Mouse (Mus musculus) hematopoietic stem cell, adult 5-6 weeks (primary cell): ENCODE data around the gene Olfr552. TPM values are rescaled to one million over a fixed set of nuclear protein-coding genes. Genes with fewer than 3 reads are reported as not detected.

Experiments used
- total RNA-seq: library from RNA; stranded (forward); fragments of 172-1452, 232-1000 nt; gene quantifications from 2 replicates; pipeline ENCODE4 v1.2.3, GENCODE M21; 2017

Olfr552 gene
- total RNA-seq, 1 experiment from 2014 or later: not detected

Other genes starting within 250 kb of the Olfr552 start
- gene Rrm1, start 156.1 kb upstream of the Olfr552 start, total RNA-seq: 447 and 684 TPM in 2 replicates
- gene Olfr543, start 116.1 kb upstream of the Olfr552 start, total RNA-seq: not detected in 2 replicates
- not detected in 2 replicates for gene Olfr544, start 109.5 kb upstream of the Olfr552 start, total RNA-seq
- gene Olfr545, start 98.2 kb upstream of the Olfr552 start, total RNA-seq: not detected in 2 replicates
- not detected in 2 replicates for gene Olfr547, start 63.0 kb upstream of the Olfr552 start, total RNA-seq
- gene Olfr548-ps1, start 56.9 kb upstream of the Olfr552 start, total RNA-seq: not detected in 2 replicates
- not detected in 2 replicates for gene Olfr549, start 47.9 kb upstream of the Olfr552 start, total RNA-seq
- gene Trim21, start 32.3 kb upstream of the Olfr552 start, total RNA-seq: 52.4 and 59.0 TPM in 2 replicates
- gene Olfr550, start 26.3 kb upstream of the Olfr552 start, total RNA-seq: not detected in 2 replicates
- not detected in 2 replicates for gene Olfr551, start 5.9 kb upstream of the Olfr552 start, total RNA-seq
- gene Olfr553, start 20.4 kb downstream of the Olfr552 start, total RNA-seq: not detected in 2 replicates
- gene Olfr554, start 40.7 kb downstream of the Olfr552 start, total RNA-seq: not detected in 2 replicates
- not detected in 2 replicates for gene Olfr555, start 61.1 kb downstream of the Olfr552 start, total RNA-seq
- gene Olfr556, start 67.1 kb downstream of the Olfr552 start, total RNA-seq: not detected in 2 replicates
- gene Trim68, start 89.6 kb downstream of the Olfr552 start, total RNA-seq: 12.6 and 17.6 TPM in 2 replicates
- not detected in 2 replicates for gene Olfr557, start 98.1 kb downstream of the Olfr552 start, total RNA-seq
- gene Olfr558, start 104.4 kb downstream of the Olfr552 start, total RNA-seq: 0.56 TPM in 1 of 2 replicates, not detected in the other
- not detected in 2 replicates for gene Olfr33, start 121.3 kb downstream of the Olfr552 start, total RNA-seq
- not detected in 2 replicates for gene Olfr559, start 129.7 kb downstream of the Olfr552 start, total RNA-seq
- gene Olfr560, start 161.6 kb downstream of the Olfr552 start, total RNA-seq: not detected in 2 replicates
- not detected in 2 replicates for gene Olfr78, start 161.7 kb downstream of the Olfr552 start, total RNA-seq
- not detected in 2 replicates for gene Olfr561, start 173.5 kb downstream of the Olfr552 start, total RNA-seq
- not detected in 2 replicates for gene Olfr564, start 205.7 kb downstream of the Olfr552 start, total RNA-seq